Mouse (Mus musculus) right cerebral cortex, postnatal 14 days (tissue): ENCODE results near the gene Carmil1.

ENCODE experiments used
- DNase-seq: peaks from one replicate; pipeline ENCODE4 v3.0.0; 2022

The Carmil1 gene

DNA sequence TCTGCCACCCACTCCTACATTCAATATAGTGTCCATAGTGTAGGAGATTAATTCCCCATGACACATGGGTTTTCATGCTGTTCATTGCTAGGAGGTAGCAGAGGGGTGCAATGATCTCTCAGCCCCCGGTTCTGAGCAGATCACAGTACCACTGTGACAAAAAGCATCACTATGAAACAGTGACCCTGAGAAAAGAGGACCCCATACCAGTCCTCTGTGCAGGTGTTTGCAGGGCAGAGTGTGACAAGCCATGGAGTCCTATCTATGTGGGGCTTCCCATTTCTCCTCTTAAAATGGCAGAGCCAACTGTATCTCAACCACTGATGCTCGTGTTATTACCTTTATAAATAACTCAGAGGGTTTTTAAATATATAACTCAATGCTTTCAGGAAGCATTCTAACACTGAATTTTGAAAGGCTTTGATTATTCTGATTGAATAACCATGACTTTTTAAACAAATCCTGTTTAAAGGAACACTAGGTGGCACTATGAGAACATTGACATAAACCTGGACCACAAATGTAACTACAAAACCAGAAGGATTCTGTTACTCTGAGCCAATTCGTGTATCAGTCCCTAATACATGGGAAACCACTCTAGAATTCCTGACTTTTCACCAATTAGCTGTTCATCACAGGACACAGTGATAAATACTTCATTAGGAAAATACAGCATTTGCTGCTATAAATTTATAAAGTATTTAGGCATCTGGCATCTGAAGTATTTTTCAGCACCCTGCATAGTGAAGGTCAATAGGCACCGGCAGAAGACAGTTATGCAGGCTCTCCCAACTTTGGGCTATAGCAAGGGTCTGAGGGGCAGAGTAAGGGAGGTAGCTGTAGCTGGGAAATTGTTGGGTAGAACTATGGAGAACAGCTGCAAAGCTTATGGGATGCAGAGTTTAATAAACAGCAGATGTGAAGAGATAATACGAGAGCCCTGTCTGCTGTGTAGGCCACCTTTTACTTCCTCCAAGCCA is 253.1 kb downstream of the Carmil1 start:
- no peak for DNase-seq

DNA sequence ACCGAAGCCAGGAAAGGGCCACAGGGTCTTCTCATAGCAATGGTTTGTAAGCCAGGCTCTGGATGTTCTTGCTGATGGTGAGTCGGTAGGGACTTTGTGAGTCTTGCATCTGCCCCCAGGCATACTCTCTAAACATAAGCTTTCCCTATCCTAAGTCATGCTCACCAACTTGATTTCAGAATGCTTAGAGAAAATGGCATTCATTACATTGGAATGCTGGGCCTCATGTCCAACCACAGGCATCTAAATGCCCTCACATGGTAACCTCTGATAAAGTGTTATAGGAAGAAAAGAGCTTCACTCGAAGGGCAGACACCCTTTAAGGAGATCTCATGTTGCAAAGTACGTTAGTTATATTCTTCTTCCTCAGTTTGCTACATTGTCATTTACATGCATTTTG is 262.1 kb downstream of the Carmil1 start:
- DNase-seq = no peak

DNA sequence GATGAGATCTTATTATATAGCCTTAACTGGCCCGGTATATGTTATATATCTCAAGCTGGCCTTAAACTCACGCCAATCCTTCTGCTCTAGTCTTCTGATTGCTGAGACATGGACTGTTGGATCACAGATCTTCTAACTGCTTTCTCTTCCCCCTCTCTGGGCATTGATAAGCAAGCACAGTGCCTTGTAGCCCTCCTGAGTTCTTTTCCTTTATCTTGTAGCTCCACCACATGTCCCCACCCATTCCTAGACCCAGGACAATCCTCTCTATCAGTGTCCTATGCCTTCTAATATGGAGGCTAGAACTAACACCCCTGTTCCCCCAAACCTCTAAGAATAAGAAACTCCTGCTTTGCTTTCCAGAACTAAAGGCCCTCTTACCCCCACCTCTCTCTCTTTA is 275.1 kb downstream of the Carmil1 start:
- DNase-seq = no peak

DNA sequence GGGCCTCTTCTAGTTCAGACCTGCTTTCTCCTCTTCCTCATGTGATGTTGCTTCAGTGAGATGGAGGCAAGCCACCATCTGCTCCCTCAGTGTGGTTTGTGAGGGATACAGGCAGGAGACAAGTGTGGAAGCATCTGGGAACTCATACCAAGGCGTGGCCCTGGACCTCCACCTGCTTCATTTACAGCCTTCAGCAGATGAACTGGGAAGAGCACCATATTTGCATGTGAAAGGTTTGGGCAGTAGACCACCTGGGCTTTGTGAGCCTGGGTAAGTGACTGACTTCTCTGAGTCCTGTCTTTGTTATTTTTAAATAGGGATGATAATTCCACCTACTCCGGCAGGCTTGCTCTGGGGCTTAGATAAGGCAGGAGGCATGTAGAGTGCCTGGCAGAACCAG is 278.8 kb downstream of the Carmil1 start:
- DNase-seq = no peak

DNA sequence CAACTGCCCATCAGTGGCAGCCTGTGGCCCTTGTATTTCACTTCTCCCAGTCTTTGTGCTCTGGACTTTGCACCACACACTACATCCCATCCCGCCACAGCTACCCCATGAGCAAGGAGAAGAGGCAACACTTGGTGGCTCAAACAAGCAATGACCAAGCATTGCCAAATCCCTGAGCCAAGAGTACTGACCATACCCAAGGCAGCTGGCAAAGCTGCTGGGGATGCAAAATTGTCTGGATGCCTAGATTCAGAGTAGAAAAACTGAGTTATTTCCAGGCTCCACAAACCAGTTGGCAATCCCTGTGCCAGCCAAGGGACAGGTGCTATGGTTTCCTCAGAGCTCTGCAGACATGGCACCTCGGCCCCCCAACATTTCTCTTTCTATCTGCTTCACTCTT is 279.5 kb downstream of the Carmil1 start:
- no peak for DNase-seq

DNA sequence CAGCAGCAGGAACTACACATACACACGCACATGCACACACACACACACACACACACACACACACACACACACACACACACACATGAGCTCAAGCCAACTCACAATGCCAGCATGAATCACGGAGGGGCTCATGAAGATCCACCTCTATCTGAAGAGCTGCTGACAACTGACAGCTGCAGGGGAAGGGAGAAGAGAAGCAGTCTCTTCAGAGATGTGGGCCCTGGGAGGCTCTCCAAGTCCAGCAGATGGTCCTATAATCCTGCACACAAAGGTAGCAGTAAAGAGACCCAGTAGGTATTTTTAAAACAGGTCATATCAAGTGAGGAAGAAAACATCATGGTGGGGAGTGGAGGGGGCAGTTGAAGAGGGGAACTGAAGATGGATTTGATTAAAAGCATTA is 281.8 kb downstream of the Carmil1 start:
- DNase-seq = no peak

DNA sequence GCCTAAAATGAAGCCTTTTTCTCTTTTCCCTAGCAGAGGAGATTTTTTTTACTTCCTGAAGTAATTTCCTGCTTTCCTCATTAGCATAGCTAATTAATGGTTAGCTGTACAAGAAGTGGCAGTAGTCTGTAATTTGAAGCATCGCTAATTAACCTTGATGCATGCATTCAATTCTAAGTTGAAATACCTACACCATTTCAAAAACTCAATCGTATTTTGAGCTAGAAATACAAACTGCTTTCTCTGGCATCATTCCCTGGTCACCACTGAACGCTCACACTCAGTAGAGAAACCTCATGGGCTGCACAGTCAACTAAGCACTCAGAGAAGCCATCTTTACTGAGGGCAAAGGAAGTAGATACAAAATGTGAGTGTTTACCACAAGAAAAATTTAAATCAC is 285.8 kb downstream of the Carmil1 start:
- DNase-seq = no peak

DNA sequence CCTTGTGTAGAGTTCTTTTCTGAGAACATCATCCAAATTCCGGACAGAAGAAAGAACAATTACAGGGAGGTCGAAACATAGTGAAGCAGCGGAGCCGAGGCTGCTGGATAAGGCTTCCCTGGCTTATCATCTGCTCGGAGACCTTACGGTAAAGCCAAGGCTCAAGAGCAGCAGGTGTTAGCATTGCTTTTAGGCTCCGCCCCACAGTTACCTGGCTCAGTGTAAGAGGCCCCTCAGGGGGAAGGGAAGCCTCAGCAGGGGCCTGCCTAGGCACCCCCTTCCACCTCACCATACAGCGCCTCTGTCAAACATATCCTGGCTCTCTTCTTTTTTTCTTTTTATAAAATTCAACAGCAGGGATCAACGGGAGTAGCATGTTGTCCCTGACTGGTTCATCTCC is 286.6 kb downstream of the Carmil1 start:
- no peak for DNase-seq

DNA sequence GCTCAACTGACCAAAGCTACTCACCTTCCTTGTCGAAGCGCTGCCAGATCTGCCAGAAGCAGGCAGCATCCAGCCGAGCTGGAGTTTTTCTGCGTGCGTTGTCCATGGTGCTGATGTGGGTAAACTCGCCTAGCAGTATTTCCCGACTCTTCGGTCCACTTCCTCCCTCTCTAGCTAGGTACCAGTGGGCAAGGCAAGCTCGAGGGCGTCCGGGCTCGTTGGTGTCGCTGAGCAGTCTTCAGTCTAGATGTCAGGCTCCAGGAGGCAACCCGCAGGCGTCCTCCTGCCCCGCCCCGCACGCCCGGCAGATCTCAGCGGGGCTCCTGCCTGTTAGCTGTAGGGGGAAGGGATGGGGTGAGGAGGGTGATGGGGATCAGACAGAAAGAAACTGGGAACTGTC is 289.7 kb downstream of the Carmil1 start, which contains the start of gene Scgn:
Gene Scgn, minus strand, starts transcription at position 287 of the 400 bp plus-strand sequence.
- peak; percentile 32 for DNase-seq

DNA sequence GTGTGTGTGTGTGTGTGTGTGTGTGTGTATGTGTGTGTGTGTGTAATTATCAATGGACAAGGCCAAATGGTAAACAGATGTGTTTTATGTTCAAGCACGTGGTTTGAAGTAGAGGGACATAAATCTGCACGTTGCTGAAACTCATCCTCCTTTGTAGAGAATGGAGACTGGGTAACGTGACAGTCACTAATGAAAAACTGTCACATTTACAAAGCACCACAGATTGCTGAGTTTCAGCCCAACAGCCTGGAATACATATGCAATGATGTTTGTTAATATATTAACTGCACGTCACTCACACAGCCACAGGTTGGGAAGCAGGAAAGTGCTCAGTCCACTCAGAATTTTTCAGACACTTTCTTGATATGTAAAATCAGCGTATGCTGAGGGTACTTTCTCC is 290.1 kb downstream of the Carmil1 start:
- DNase-seq = no peak

DNA sequence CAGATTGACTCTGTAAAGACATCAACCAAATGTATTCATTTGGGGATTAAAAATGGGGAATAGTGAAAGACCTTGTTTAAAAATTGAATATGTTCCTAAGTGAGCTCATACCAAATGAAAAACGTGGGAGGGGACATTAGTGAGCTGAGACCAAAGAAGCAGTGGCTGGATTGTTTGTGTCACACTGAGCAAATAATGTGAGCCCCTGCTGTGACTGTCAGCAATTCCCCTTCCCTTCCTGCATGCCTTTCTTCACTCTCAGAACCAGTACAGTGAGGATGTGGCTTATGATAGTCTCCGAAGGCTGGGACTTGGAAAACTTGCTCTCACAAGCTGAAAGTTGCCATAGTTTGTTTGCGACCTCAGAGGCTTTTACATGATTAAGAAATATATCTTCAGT is 295.5 kb downstream of the Carmil1 start:
- DNase-seq = no peak

DNA sequence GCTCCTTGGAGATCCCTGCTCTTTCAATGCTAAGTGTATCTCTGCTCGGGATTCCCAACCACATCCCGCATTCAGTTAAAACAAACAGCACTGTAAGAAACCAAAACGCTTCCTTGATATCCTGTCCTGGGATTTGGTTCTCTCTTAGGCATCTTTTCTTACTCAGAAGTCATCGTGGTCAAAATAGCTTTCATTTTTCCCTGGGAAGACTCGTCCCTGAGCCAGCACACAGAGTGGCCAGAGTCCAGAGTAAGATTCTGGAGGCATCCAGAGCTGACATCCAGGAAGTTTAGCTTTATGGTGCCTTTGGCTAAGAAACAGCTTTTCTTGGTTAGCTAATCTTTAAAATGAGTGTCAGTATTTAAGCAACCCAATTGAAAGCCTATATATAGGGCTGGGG is 308.3 kb downstream of the Carmil1 start:
- no peak for DNase-seq

DNA sequence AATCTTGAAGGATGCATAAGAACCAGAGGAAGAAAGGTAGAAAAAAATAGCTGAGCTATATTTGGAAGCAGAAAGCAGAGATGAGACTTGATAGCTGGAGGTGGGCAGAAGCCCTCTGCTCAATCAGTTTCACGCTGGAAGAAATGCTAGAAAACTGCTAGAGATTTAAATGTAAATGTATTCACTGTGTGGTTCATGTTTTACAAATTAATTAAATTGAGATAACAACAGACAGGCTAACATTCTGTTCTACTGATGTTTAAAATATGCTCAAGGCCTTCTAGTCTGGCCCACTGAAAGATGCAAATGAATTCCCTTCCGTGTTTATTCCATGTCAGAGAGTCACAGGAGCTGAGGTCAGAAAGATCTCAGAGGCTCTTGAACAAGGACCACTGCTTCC is 308.7 kb downstream of the Carmil1 start:
- DNase-seq = no peak

DNA sequence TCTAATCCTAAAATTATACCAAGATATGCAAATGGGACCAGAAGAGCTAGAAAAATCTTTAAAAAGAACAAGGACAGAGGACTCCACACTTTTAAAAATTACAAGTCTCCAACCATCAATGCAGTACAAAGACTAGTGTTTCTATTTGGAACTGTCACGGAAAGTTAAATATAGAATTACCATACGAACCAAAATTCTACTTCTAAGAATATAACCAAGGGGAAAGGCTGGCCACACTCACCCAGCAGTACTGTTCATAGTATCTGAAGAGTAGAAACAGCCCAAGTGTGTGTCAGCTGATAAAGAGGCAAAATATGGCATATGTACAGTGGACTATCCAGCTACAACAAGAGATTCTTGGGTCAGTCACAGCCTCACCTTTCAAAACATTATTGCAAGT is 315.7 kb downstream of the Carmil1 start:
- no peak for DNase-seq
